Mouse (Mus musculus) MEL (cell line): ENCODE measurements around the gene Tmeff2.

Experiments used
- POLR2A ChIP-seq, 2 experiments: IDR thresholded peaks; 2 replicates each; pipeline ENCODE4 v1.6.1; 2011 to 2012; ENCODE audit warnings: low read length in 2 of 2, mild to moderate bottlenecking in 2 of 2, control low read depth in 1 of 2, improper control_type of control experiment in 1 of 2, low read depth in 1 of 2, moderate library complexity in 1 of 2; ENCODE audit not compliant: control insufficient read depth in 1 of 2, insufficient read depth in 1 of 2, poor library complexity in 1 of 2
- TAL1 ChIP-seq: IDR thresholded peaks from 2 replicates; pipeline ENCODE4 v1.6.1; 2012; ENCODE audit warnings: mild to moderate bottlenecking, inconsistent platforms, low read length, moderate library complexity, mixed read lengths
- UBTF ChIP-seq: IDR thresholded peaks from 2 replicates; pipeline ENCODE4 v1.6.1; 2012; ENCODE audit warnings: low read depth, mild to moderate bottlenecking, inconsistent platforms, low read length, improper control_type of control experiment, moderate library complexity, borderline replicate concordance; ENCODE audit not compliant: insufficient read depth

GRCm38 (mm10) chr1:51094713-51095112, 194.3 kb downstream of the Tmeff2 start:
- TF ChIP-seq POLR2A (IDR thresholded peaks at IDR 0.05; ENCODE audit: control insufficient read depth in 1 of 2, insufficient read depth in 1 of 2, low read depth in 1 of 2, low read length in 2 of 2, poor library complexity in 1 of 2) (no peak), UBTF (no peak), TAL1 (no peak)
